Mouse (Mus musculus) myocyte (in vitro differentiated cells): ENCODE data around the gene Fbxo30. TPM values are rescaled to one million over a fixed set of nuclear protein-coding genes. Genes with fewer than 3 reads are reported as not detected.
A peak's percentile ranks its signal among the peaks of the same experiment; 100 is the strongest.

ENCODE experiments used
- H3K27me3 ChIP-seq: one replicate; pipeline ENCODE4 v1.6.1; 2011; ENCODE audit not compliant: control insufficient read depth, insufficient read depth, insufficient read length
- H3K36me3 ChIP-seq: one replicate; pipeline ENCODE4 v1.6.1; 2011; ENCODE audit not compliant: control insufficient read depth, insufficient read depth
- H3K4me2 ChIP-seq: one replicate; pipeline ENCODE4 v1.6.1; 2011; ENCODE audit warnings: low read depth, control low read depth
- H3K4me3 ChIP-seq: one replicate; pipeline ENCODE4 v1.5.1; 2011; ENCODE audit warnings: mild to moderate bottlenecking, control low read depth, moderate library complexity
- H3K79me2 ChIP-seq: one replicate; pipeline ENCODE4 v1.6.1; 2011; ENCODE audit not compliant: control insufficient read depth, insufficient read depth
- H3ac ChIP-seq: one replicate; pipeline ENCODE4 v1.6.1; 2011; ENCODE audit not compliant: control insufficient read depth, insufficient read length
- CEBPB ChIP-seq: IDR thresholded peaks from 2 replicates; pipeline ENCODE4 v1.6.1; 2011; ENCODE audit warnings: mild to moderate bottlenecking, moderate library complexity; ENCODE audit not compliant: poor library complexity, insufficient read depth, severe bottlenecking
- E2F4 ChIP-seq: IDR thresholded peaks from one replicate; pipeline ENCODE4 v1.6.1; 2011; ENCODE audit warnings: mild to moderate bottlenecking, control low read depth, moderate library complexity; ENCODE audit not compliant: insufficient read depth
- MAX ChIP-seq: IDR thresholded peaks from one replicate; pipeline ENCODE4 v1.6.1; 2011; ENCODE audit warnings: low read depth, mild to moderate bottlenecking, control low read depth
- MYOD1 ChIP-seq, 3 experiments: IDR thresholded peaks; one replicate each; pipeline ENCODE4 v1.6.1; 2011; ENCODE audit warnings: control low read depth in 2 of 3, low read depth in 2 of 3, mild to moderate bottlenecking in 2 of 3, moderate library complexity in 1 of 3; ENCODE audit not compliant: insufficient read length in 2 of 3, control insufficient read depth in 1 of 3
- MYOG ChIP-seq, 3 experiments: IDR thresholded peaks; one replicate each; pipeline ENCODE4 v1.6.1; 2011; ENCODE audit warnings: control low read depth in 2 of 3, low read depth in 2 of 3, mild to moderate bottlenecking in 2 of 3; ENCODE audit not compliant: insufficient read length in 2 of 3, control insufficient read depth in 1 of 3, insufficient read depth in 1 of 3
- POLR2A ChIP-seq: IDR thresholded peaks from one replicate; pipeline ENCODE4 v1.6.1; 2011; ENCODE audit warnings: low read depth, mild to moderate bottlenecking, control low read depth, moderate library complexity; ENCODE audit not compliant: insufficient read length
- POLR2AphosphoS2 ChIP-seq: IDR thresholded peaks from one replicate; pipeline ENCODE4 v1.6.1; 2011; ENCODE audit warnings: low read depth, control low read depth; ENCODE audit not compliant: insufficient read length
- REST ChIP-seq: IDR thresholded peaks from one replicate; pipeline ENCODE4 v1.6.1; 2011; ENCODE audit warnings: mild to moderate bottlenecking, control low read depth, moderate library complexity; ENCODE audit not compliant: insufficient read depth, insufficient read length
- SRF ChIP-seq: IDR thresholded peaks from one replicate; pipeline ENCODE4 v1.6.1; 2011; ENCODE audit warnings: low read depth; ENCODE audit not compliant: control insufficient read depth, insufficient read length
- TCF12 ChIP-seq: IDR thresholded peaks from one replicate; pipeline ENCODE4 v1.6.1; 2011; ENCODE audit warnings: mild to moderate bottlenecking, control low read depth; ENCODE audit not compliant: poor library complexity, insufficient read depth, severe bottlenecking
- TCF3 ChIP-seq: IDR thresholded peaks from one replicate; pipeline ENCODE4 v1.6.1; 2011; ENCODE audit warnings: low read depth, control low read depth; ENCODE audit not compliant: insufficient read length
- USF1 ChIP-seq: IDR thresholded peaks from one replicate; pipeline ENCODE4 v1.6.1; 2011; ENCODE audit warnings: low read depth, mild to moderate bottlenecking, control low read depth, moderate library complexity
- polyA plus RNA-seq: library from polyadenylated mRNA; unstranded; fragments of >200 nt; fragmentation: generic; extraction: Trizol; gene quantifications from one replicate; pipeline ENCODE4 v1.2.1, GENCODE M21; 2012; ENCODE audit warnings: missing spikeins

The Fbxo30 gene
- polyA plus RNA-seq, 1 experiment, result 4.9 TPM

GRCm38 (mm10) chr10:11344536-11345468 is 63.7 kb downstream of the Fbxo30 start:
- Histone ChIP-seq H3ac (no peak overlapping the region), H3K36me3 (no peaks in the 10 kb centered on the region), H3K4me2 (no peak overlapping the region), H3K4me3 (peak overlapping the region; percentile 24), H3K27me3 (peaks cover 10% of the 10 kb centered on the region), H3K79me2 (no peaks in the 10 kb centered on the region)
- TF ChIP-seq POLR2AphosphoS2 (no peak), E2F4 (no peak), SRF (no peak), MYOD1 (IDR thresholded peaks at IDR 0.05; ENCODE audit: control insufficient read depth in 1 of 3, insufficient read length in 2 of 3, low read depth in 2 of 3) (no peak), USF1 (no peak), TCF3 (no peak), POLR2A (no peak), CEBPB (no peak), MAX (no peak), REST (no peak), MYOG (IDR thresholded peaks at IDR 0.05; ENCODE audit: control insufficient read depth in 1 of 3, insufficient read depth in 1 of 3, insufficient read length in 2 of 3, low read depth in 2 of 3) (no peak), TCF12 (no peak)

Other genes with a start within 250 kb of the Fbxo30 start
- 0.01 TPM for gene Grm1, start 199.0 kb upstream of the Fbxo30 start, polyA plus RNA-seq
- gene Shprh, start 131.9 kb upstream of the Fbxo30 start, polyA plus RNA-seq, result 2.1 TPM
- gene Epm2a, start 62.1 kb downstream of the Fbxo30 start, polyA plus RNA-seq, result 1.0 TPM